Mouse (Mus musculus) heart, postnatal 10 days (tissue): ENCODE measurements around the gene Tubg2. TPM values are rescaled to one million over a fixed set of nuclear protein-coding genes. Genes with fewer than 3 reads are reported as not detected.
A peak's percentile ranks its signal among the peaks of the same experiment; 100 is the strongest.

ENCODE experiments used
- DNase-seq, 2 experiments: peaks; one replicate each; pipeline ENCODE4 v3.0.0; 2021
- intact Hi-C: fragments of 180-260 bp; cut with DNase I; formaldehyde crosslinking; loops from one replicate; pipeline ENCODE4 v1.15.1; 2025
- total RNA-seq, 2 experiments: library from RNA; stranded (reverse); gene quantifications; 2 replicates each; pipeline ENCODE4 v1.2.3; 2021

Tubg2 gene
- total RNA-seq, 2 experiments from 2014 or later: 3.4 to 3.5 TPM

DNA sequence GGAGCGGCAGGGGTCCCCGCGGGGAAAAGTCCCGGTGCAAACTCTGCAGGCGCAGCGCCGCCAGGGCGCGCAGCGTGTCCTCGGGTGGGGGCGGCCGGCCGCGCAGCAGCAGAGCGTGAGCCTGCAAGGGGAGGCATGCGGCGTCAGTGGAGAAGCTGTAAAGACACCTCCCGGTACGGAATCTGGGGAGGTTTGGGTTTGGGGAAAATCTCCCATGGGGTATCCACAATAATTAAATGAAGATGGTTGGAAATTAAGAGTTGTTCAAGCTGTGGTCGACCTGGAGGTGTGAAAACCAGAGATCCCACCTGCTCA, 8.6 kb downstream of the Tubg2 start:
- DNase-seq: no peak
- intact Hi-C loops: no loop called here

DNA sequence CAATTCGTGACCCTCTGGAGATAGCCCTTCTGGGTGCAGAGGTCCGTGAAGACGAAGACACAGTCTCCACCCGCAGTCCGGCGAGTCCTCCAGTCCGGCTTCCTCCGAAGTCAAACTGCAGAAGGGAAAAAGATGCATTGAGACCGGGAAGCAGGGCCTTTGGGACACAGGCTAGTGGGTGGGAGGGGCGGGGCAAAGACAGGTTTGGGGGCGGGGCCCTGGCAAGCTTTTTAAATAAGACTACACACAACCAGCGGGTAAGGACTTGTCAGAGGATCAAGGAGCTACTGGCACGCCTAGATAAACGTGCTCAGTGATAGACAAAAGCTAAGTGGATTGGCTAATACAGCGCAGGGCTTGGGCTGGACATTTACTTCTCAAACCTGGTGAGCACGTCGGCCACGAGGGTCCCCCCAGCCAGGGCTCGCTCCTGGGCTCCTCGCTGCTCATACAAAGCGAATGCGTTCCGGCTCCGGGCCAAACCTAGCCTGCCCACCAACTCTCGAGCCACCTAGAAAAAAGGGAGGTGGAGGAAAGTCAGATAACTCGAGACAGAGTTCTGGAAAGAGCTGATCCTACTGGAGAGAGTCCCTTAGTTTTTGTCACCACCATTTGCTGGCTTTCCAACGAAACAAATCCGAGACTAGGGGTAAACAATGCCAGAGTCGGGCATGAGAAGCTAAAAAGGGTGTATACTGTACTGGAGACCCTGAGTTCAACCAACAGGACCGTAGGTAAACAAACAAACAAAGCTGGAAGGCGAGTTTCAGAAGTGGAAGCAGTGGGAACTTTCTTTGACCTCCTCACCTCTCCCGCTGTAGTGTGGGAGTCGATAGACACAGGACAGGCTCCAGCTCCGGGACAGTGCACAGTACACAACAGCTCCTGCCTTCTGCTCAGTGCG, 9.2 kb downstream of the Tubg2 start:
- intact Hi-C loops: no loop called here
- no peak for DNase-seq

DNA sequence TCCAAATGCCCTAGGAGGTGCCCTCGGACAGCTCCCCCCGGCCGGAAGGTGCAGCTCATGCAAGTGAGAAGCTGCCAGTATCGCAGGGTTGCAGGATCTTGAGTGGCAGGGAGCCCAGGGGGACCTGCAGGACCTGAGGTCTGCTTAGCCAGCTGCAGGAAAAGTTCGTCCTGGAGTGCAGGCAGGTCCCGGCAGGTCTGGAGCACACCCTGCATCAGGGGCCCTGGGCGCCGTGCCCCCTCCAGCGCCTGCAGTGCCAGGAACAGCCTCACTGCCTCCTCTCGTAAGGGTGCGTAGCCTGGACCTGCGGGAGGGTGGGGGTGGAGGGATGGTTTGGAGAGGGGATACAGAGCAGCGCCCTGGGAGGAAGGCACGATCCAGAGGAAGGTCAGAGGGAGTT, 10.7 kb downstream of the Tubg2 start:
- DNase-seq: no peak
- intact Hi-C loops: no loop called here

DNA sequence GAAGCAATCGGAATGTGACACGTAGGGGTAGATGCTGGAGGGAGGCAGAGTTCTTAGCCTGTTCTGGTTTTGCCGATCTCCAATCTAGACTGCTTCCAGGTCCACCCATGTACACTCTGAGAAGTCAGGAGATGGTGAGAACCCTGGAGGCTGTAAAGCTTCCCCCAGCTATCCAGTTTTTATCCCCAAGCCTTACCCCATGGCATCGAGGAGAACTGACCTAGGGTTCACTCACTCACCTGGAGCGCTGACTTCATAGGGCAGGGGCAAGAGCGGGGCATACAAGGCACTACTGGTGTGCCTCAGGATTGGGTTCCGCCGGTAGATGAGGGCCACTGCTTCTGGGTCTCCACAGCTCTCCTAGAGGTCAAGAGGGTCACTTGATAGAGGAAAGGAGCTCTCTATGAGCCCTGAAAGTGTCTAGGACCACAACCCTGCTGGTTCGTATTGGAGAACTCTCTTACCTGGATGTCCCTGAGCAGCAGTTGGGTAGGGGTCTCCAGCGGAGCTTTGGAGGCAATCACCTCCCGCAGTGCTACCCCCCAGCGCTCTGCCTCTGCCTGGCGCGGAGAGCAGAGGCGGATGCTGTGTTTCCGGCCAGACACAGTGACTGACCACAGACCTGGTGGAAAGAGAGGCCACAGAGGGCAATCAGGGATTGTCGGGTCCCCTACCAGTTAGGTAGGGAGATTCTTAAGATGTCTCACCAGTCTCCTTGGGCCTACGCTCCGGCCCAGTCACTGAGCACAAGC, 11.7 kb downstream of the Tubg2 start:
- intact Hi-C loops: no loop called here
- DNase-seq: no peak

DNA sequence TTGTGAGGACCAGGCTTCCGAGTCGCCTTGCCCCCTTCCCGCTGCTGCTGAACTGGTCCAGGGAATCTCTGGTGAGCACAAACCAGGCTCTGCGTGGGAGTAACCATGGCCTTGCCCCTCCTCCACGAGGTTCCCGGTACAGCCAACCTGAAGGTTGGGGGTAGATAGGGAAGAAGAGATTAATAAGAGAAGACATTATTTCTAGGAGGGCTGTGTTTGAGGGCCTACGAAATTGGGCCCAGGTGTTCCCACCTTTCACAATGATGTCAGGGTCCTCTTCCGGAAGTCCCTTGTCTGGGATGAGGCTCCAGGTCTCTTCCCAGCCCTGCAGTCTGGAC, 12.2 kb downstream of the Tubg2 start:
- no peak for DNase-seq
- intact Hi-C loops: loop anchor here (2.0 kb wide), 2 partner anchors 21 to 47 kb away; no protein-coding TSS in a partner anchor

DNA sequence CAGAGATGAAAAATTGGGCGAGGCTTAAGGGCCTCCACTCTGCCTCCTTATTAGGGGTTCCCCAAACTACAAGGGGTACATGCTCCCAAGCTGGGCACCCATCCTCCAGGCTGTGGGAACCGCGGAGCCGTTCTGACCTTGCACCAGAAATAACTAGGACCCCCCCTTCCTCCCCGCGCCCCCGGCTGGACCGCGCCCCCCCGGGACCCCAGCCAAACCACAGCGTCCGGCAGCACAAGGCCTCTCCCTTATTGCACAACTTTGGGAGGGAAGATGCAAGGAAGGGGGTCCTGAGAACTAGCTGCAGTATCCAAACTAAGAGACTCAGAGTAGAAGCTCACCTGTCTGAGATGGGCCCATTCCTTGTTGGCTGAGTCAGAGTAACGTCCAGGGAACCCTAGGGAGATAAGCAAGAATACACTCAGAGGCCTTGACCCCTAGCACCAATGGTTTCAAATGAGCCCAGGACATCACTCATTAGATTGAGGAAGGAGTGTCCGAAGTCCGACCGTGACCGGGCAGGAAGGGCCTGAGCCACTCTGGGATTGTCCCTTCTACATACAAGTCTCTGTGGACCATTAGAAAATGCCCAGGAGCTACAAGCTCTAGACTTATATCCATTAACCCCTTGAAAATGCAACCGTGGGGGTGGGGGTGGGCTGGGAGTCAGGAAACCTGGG, 12.7 kb downstream of the Tubg2 start:
- DNase-seq: peak in 1 of 2 experiments; percentile 53
- intact Hi-C loops: loop anchor here (2.0 kb wide), 2 partner anchors 22 to 48 kb away; no protein-coding TSS in a partner anchor

DNA sequence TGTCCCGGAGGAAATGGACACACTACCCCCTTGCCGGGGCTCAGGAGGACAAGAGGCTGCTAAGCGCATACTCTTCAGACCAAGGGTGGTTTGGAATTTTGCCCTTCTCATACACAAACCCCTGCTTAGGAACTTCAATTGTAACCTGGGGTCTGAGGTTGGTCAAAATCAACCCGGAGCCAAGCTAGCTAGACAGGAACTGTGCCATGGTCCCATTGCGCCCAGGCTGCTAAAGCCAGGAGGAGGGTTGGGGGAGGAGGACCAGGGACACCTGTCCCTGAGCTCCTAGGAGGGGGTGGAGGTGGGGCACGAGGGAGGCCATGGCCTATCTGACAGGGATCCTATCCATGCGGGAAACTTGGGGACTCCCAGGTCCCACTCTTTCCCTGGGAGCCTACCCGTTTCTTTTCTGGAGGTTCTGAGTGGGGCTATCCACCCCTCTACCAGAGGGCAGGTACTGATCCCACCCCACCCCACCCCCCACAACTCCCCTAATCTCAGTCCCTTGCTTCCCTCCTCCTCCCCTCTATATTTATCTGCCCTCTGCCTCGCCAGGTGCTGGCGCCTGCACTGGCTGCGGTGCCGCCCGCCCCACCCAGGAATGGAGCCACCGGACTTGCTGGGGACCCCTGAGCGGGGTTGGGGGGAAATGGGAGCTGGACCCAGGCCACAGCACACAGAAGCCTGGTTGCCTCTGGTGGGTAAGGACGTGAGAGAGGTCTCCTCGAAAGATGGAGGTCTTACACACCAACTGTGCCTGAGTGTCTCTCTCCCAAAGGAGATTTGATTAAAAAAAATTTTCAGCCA, 13.8 kb downstream of the Tubg2 start:
- peak in 1 of 2 experiments; percentile 43 for DNase-seq
- intact Hi-C loops: loop anchor here (2.0 to 10.0 kb wide), 3 partner anchors 23 to 275 kb away; no protein-coding TSS in a partner anchor

DNA sequence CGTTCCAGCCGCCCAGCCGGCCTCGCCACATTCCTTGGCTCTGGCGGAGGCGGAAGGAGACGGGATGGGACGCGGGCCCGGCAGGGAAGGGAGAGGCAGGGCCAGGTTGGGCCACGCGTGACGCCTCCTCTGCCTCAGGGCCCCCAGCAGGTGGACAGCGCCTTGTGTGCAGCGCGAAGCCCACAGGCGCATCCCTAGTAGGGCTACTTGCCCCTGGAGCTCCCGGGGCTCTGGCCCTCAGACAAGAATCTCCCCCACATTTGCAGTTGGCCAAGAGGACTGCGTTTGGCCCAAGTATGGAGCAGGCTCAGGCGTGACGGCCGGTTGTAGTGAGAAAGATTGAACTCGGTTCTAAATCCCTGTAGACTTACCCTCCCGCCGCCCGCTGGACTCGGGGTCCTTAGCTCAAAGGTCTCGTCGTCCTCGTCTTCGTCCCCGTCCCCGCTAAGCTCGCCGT, 14.7 kb downstream of the Tubg2 start, which contains the start of gene Cntnap1:
Gene Cntnap1 (plus strand): TSS at position 170 of the 457 bp plus-strand sequence.
- intact Hi-C loops: loop anchor here (10.0 kb wide), 1 partner anchor 276 kb away; no protein-coding TSS in a partner anchor
- peak; percentile 80 to 82 for DNase-seq

DNA sequence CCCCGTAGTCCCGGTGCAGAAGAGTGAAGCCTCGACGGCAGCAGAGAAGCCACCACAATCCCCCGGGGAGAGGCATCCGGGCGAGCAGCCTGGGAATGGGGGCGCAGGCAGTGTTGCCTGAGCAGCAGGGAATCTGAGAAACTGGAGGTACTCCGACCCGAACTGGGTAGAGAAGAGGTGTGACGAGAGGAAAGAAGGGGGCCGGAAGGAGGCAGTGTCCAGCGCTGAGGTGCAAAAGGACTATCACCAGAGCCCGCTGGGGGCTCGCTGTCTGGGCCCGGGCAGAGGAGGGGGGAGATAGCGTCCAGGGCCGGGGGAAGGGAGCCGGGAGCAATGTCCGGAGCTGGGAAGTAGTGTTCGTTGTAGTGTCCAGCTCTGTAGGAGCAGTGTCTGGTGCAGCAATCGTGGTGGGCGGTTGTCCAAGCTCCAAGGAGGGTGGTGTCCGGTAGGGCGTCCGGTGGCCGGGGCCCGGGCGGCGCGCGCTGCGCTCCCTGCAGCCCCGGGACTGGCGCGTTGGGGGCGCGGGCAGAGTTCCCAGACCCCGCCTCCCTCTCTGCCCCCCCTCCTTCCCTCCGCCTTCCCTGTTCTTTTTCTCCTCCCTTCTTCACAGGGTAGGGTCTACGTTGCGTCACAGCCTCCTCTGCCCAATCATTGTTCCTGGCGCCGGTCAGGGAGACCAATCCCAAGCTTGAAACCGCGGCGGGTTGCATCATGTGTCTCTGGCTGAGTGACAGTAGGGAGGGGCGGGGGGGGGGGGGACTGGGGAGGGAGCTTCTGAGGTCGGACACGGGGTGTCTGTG, 15.3 kb downstream of the Tubg2 start, which contains the start of gene Plekhh3:
Gene Plekhh3 (minus strand): TSS at position 541 of the 800 bp plus-strand sequence.
- intact Hi-C loops: loop anchor here (10.0 kb wide), 1 partner anchor 276 kb away; no protein-coding TSS in a partner anchor
- DNase-seq: peak; percentile 95 to 96

DNA sequence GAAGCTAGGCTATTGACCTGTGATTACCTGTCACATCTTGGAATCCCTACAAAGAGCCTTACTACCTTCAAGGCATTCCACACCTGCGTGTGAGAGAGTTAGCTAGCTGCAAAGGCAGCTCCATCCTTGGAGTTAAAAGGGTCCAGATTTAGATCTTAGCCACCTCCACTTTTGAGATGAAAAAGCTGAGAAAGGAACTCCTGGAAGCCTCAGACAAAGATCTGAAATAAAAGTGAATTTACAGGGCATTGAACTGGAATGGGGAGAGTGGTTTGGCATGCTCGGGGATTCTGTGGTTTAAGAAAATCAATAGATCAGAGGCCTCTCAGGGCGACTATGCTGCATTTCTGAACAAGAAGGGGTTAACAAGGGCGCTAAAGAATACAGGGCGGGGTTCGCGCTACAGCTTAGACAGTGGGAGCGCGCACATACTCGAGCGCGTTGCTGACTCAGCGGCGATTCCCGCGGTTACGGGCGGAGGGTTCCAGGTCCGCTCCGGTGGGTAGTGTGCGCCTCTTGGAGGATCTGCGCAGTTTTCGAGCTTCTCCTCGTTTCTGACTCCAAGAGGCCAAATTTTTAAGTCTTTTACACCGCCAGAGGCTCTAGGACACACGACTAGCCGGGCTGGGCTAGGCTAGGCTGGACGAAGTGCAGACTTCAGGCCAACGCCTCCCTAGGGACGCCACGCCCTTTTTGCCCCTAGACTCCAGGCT, 16.2 kb downstream of the Tubg2 start:
- intact Hi-C loops: loop anchor here (10.0 kb wide), 1 partner anchor 277 kb away; no protein-coding TSS in a partner anchor

DNA sequence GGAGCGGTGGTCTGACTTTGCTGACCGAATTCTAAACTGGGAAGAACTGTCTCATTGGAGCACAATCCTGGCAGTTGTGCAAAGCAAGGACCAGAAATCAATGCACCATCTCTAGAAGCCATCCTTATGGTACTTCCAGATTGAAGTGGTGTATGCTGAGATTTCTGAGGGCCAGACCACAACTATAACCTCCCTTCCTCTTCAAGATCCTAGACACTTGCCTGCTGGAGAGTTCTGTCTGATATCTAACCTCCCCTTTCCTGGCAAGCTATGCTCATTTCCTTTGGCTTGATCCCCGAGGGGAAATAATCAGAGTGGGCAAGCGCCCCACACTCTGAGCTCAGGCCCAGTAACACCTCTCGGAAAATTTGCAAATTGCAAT, 16.7 kb downstream of the Tubg2 start:
- DNase-seq: no peak
- intact Hi-C loops: loop anchor here (10.0 kb wide), 1 partner anchor 278 kb away; no protein-coding TSS in a partner anchor

More for the DNA sequence above, 16.2 kb downstream of the Tubg2 start:
- DNase-seq: peak; percentile 82 to 85

DNA sequence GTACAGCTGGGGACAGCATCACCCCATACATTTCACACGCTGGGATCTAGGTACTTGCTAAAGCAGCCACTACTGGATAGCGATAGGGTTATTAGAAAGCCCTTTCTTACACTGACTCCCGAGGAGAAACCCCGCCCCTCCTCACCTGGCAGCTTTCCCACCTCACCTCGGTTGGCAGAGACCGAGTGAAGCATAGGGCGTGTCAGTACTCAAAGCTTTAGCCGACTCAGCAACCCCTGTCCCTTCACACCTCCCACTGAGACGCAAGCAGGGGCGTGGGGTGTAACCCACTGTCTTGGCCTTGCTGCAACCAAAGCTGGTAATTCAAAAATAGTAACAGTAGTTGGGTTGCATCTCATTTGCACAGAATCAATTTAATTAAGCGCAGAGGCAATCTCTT, 17.4 kb downstream of the Tubg2 start:
- peak; percentile 65 to 66 for DNase-seq
- intact Hi-C loops: loop anchor here (10.0 kb wide), 1 partner anchor 278 kb away; no protein-coding TSS in a partner anchor

DNA sequence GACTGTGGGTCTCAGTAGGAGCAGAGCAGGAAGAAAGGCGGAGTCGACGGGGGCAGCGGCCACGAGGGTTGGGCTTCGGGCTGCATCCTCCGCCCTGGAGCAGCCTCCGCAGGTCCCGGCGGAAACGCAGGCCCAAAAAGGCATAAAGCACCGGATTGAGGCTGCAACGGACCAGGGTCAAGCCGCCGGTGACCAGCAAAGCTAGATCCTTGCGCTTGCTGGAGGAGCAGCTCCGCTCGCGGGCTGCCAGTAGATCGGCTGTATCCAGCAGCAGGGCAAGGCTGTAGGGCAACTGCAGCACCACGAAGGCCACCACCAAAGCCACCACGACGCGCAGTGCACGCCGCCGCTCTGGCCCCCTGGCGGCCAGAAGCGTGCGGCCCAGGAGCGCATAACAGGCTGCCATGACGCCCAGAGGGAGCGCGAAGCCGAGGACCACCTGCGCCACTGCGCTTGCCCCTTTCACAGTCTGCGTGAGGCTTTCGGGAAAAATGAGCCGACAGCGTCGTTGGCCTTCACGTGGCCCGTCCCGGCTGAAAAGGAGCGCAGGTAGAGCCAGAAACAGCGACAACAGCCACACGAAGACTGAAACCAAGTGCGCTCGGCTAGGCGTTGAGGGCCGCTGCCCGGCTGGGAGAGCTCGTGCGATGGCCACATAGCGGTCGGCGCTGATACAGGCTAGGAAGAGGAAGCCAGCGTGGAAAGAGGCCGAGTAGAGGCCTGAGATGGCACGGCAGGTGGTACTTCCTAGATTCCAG, 18.1 kb downstream of the Tubg2 start:
- DNase-seq: peak; percentile 87 to 90
- intact Hi-C loops: loop anchor here (1.0 to 10.0 kb wide), 2 partner anchors 79 to 279 kb away; partner anchors contain the start of gene Psmc3ip

DNA sequence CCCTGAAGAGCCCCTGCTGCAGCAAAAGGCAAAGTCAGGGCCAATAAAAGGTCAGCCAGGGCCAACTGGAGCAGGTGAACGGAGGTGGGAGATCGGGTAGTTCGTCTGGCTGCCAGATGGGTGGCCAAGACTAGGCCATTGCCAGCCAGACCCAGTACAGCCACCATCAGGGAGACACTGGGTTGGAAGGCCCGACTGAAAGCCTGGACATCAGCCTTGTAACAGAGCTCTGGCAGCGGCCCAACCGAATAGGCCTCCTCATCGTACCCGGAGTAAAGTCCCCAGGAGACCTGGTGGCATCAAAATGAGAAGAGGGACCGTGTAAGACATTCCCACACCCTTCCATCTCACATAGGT, 18.7 kb downstream of the Tubg2 start:
- intact Hi-C loops: loop anchor here (1.0 to 10.0 kb wide), 2 partner anchors 79 to 280 kb away; partner anchors contain the start of gene Psmc3ip
- peak in 1 of 2 experiments; percentile 48 for DNase-seq

DNA sequence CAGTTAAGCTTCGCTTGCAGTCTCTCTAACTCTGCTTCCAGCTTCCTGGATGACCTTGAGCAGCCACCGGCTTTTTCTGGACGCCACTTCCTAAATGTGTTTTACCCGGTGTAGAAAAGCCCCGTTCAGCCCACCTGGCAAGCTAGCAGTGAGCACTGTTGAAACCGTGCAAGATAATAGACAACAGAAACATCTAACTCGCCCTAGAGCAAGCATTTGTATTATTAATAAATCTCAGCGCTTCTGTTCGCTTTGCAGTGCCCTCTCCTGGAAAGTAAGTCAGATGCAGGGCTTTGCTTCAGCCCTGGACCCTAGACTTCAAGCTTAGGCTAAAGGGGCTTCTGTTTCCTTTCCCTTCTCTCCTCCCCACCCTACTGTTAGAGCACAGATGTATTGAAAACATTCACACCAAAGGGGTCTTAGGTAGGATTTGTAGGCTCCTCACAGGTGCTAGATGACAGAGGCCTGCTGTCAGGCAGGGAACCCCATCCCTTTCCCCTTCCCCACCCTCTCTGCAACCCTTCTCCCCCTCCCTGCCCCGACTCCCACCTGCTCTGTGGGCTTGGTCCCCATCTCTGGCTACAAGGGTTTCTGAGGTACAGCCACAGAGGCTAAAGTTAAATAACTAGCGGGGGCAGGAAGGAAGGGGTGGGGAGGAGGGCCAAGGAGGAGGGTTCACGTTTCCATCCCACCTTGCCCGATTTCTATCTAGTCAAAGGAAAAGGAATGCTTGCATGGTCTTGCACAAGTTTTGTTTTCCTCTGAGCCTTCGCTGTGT, 19.3 kb downstream of the Tubg2 start, which contains the start of gene Ccr10:
Gene Ccr10 (minus strand): TSS at position 593 of the 778 bp plus-strand sequence.
- peak; percentile 57 to 59 for DNase-seq
- intact Hi-C loops: loop anchor here (1.0 to 10.0 kb wide), 3 partner anchors 80 to 280 kb away; partner anchors contain the start of genes Coasy and Psmc3ip

DNA sequence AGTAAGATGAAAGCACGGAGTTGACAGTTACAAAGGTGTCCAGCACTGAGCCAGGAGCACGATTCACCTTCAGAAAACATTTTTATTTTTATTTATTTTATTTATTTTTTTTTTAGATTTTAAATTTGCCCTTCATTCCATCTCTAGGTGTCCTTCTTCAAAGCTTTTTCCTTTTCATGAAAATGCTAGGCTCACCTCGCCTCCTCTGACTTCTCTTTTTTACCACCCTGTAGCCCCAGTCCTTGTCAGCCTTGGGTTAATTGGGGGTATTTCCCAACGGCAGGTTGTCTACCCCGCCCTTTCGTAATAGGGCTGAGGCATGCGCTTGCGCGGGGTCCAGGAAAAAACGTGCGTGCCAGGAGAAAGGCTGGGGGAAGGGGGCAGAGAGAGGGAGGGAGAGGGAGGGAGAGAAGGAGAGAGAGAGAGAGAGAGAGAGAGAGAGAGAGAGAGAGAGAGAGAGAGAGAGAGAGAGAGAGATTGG, 20.0 kb downstream of the Tubg2 start:
- intact Hi-C loops: loop anchor here (1.0 to 10.0 kb wide), 2 partner anchors 93 to 281 kb away; partner anchors contain the start of gene Coasy
- no peak for DNase-seq
